Mouse (Mus musculus) hindbrain, embryonic 10.5 days (tissue): ENCODE measurements around the gene Zfp119b. TPM values are rescaled to one million over a fixed set of nuclear protein-coding genes. Genes with fewer than 3 reads are reported as not detected.

ENCODE experiments used
- DNase-seq: peaks from one replicate; pipeline ENCODE4 v3.0.0-alpha.2; 2017; ENCODE audit warnings: low spot score
- H3K27ac ChIP-seq: fragments of 300-500 bp; sonication (generic); 2 replicates; pipeline ENCODE4 v1.5.1; 2016; ENCODE audit warnings: mild to moderate bottlenecking, moderate library complexity
- H3K27me3 ChIP-seq: fragments of 300-500 bp; sonication (generic); 2 replicates; pipeline ENCODE4 v1.6.1; 2016; ENCODE audit warnings: mild to moderate bottlenecking; ENCODE audit not compliant: poor library complexity, insufficient read depth, severe bottlenecking
- H3K36me3 ChIP-seq: fragments of 300-500 bp; sonication (generic); 2 replicates; pipeline ENCODE4 v1.6.1; 2016; ENCODE audit warnings: mild to moderate bottlenecking, moderate library complexity
- H3K4me1 ChIP-seq: fragments of 300-500 bp; sonication (generic); replicated peaks from 2 replicates; pipeline ENCODE4 v1.6.1; 2016; ENCODE audit warnings: mild to moderate bottlenecking
- H3K4me3 ChIP-seq: fragments of 300-500 bp; sonication (generic); 2 replicates; pipeline ENCODE4 v1.5.1; 2016; ENCODE audit warnings: mild to moderate bottlenecking, moderate library complexity
- H3K9me3 ChIP-seq: fragments of 300-500 bp; sonication (generic); 2 replicates; pipeline ENCODE4 v1.6.1; 2016; ENCODE audit warnings: mild to moderate bottlenecking, moderate library complexity
- WGBS: fragments of 180-500 bp; shearing (Covaris S2); methylation state at CpG from one replicate; pipeline ENCODE4 v1.1.7; 2016; 5-methylcytosine and 5-hydroxymethylcytosine counted together
- polyA plus RNA-seq: library from polyadenylated mRNA; unstranded; fragments of >200 nt; fragmentation: Nextera tagmentation; extraction: Ambion mirVana; gene quantifications from 2 replicates; pipeline ENCODE4 v1.2.1, GENCODE M21; 2016

Gene Zfp119b
- polyA plus RNA-seq, result 4.6 and 5.6 TPM in 2 replicates

GRCm38 (mm10) chr17:55949400-55949799, at the start of gene Zfp119b:
Gene Zfp119b (minus strand): TSS chr17:55949500.
- H3K36me3 ChIP-seq, result no peaks in the 10 kb centered on the region
- 88% methylated on average over 2 of the region's 2 CpGs for WGBS
- no peak within 1 kb of the TSS for H3K27ac ChIP-seq
- no peak within 1 kb of the TSS for H3K4me3 ChIP-seq
- H3K27me3 ChIP-seq, result peaks cover 3% of the 10 kb centered on the region
- no peaks in the 10 kb centered on the region for H3K9me3 ChIP-seq
- DNase-seq, result no peak
- peaks cover 9% of the 10 kb centered on the region for H3K4me1 ChIP-seq

GRCm38 (mm10) chr17:55996007-55996406, 46.7 kb upstream of the Zfp119b start:
- no peak overlapping the region for H3K27ac ChIP-seq
- H3K4me1 ChIP-seq, result peaks cover 11% of the 10 kb centered on the region
- no peak overlapping the region for H3K4me3 ChIP-seq
- peaks cover 64% of the 10 kb centered on the region for H3K36me3 ChIP-seq
- DNase-seq, result no peak
- no peaks in the 10 kb centered on the region for H3K9me3 ChIP-seq
- WGBS, result 91% methylated on average over 15 of the region's 15 CpGs
- H3K27me3 ChIP-seq, result peaks cover 17% of the 10 kb centered on the region

- Histone ChIP-seq H3K27me3 (no peaks in the 10 kb centered on the region), H3K4me1 (peaks cover 16% of the 10 kb centered on the region), H3K9me3 (no peaks in the 10 kb centered on the region), H3K4me3 (no peak overlapping the region), H3K36me3 (peaks cover 61% of the 10 kb centered on the region), H3K27ac (no peak overlapping the region)
- no peak for DNase-seq
- WGBS, result 85% methylated on average over 8 of the region's 8 CpGs
Measured at GRCm38 (mm10) chr17:55990278-55990898, 41.1 kb upstream of the Zfp119b start.

- Histone ChIP-seq H3K27ac (peak within 1 kb of the TSS; percentile 89), H3K27me3 (no peaks in the 10 kb centered on the region), H3K4me1 (peaks cover 16% of the 10 kb centered on the region), H3K4me3 (peak within 1 kb of the TSS; percentile 77), H3K9me3 (no peaks in the 10 kb centered on the region), H3K36me3 (peaks cover 25% of the 10 kb centered on the region)
- WGBS, result 9% methylated on average over 35 of the region's 35 CpGs
- peak; percentile 84 for DNase-seq
Measured at GRCm38 (mm10) chr17:55986030-55986961, 37.0 kb upstream of the Zfp119b start, which contains the start of gene Fsd1. Gene Fsd1 (plus strand): TSS chr17:55986509.

GRCm38 (mm10) chr17:55977301-55977700, 28.0 kb upstream of the Zfp119b start:
- WGBS, result 64% methylated on average over 3 of the region's 3 CpGs
- peak overlapping the region; percentile 35; the same call in 1 of the 2 replicates for H3K27ac ChIP-seq

GRCm38 (mm10) chr17:55976255-55976862, 27.1 kb upstream of the Zfp119b start:
- DNase-seq, result peak; percentile 78
- Histone ChIP-seq H3K27ac (peak overlapping the region; percentile 66), H3K36me3 (peaks cover 33% of the 10 kb centered on the region), H3K27me3 (peaks cover 10% of the 10 kb centered on the region; the same call in 1 of the 2 replicates), H3K4me1 (peaks cover 28% of the 10 kb centered on the region), H3K4me3 (no peak overlapping the region), H3K9me3 (no peaks in the 10 kb centered on the region)
- 16% methylated on average over 13 of the region's 13 CpGs for WGBS

More at GRCm38 (mm10) chr17:55977301-55977700, 28.0 kb upstream of the Zfp119b start:
- peaks cover 23% of the 10 kb centered on the region for H3K4me1 ChIP-seq
- peaks cover 33% of the 10 kb centered on the region for H3K36me3 ChIP-seq
- peaks cover 5% of the 10 kb centered on the region; the same call in 1 of the 2 replicates for H3K27me3 ChIP-seq
- H3K9me3 ChIP-seq, result no peaks in the 10 kb centered on the region
- DNase-seq, result no peak
- H3K4me3 ChIP-seq, result no peak overlapping the region

- 24% methylated on average over 22 of the region's 22 CpGs for WGBS
- peaks cover 58% of the 10 kb centered on the region for H3K4me1 ChIP-seq
- DNase-seq, result no peak
- no peaks in the 10 kb centered on the region for H3K9me3 ChIP-seq
- peak overlapping the region; percentile 77 for H3K4me3 ChIP-seq
- H3K27ac ChIP-seq, result peak overlapping the region; percentile 96
- peaks cover 54% of the 10 kb centered on the region for H3K36me3 ChIP-seq
- H3K27me3 ChIP-seq, result peaks cover 17% of the 10 kb centered on the region
Measured at GRCm38 (mm10) chr17:55971453-55971852, 22.2 kb upstream of the Zfp119b start.

- Histone ChIP-seq H3K27me3 (peaks cover 17% of the 10 kb centered on the region), H3K9me3 (no peaks in the 10 kb centered on the region), H3K36me3 (peaks cover 63% of the 10 kb centered on the region), H3K4me1 (peaks cover 52% of the 10 kb centered on the region), H3K27ac (peak within 1 kb of the TSS; percentile 96), H3K4me3 (peak within 1 kb of the TSS; percentile 77)
- 8% methylated on average over 55 of the region's 55 CpGs for WGBS
- DNase-seq, result peak; percentile 88
Measured at GRCm38 (mm10) chr17:55969966-55970891, 20.9 kb upstream of the Zfp119b start, which contains the start of gene Shd. Gene Shd (plus strand): TSS chr17:55970467.

- Histone ChIP-seq H3K4me3 (peak overlapping the region; percentile 77), H3K9me3 (no peaks in the 10 kb centered on the region), H3K27ac (peak overlapping the region; percentile 96), H3K36me3 (peaks cover 63% of the 10 kb centered on the region), H3K4me1 (peaks cover 52% of the 10 kb centered on the region), H3K27me3 (peaks cover 17% of the 10 kb centered on the region)
- DNase-seq, result peak; percentile 79
- 34% methylated on average over 14 of the region's 14 CpGs for WGBS
Measured at GRCm38 (mm10) chr17:55969560-55969959, 20.3 kb upstream of the Zfp119b start.

- Histone ChIP-seq H3K9me3 (no peaks in the 10 kb centered on the region), H3K27ac (peak overlapping the region; percentile 96), H3K4me1 (peaks cover 52% of the 10 kb centered on the region), H3K4me3 (no peak overlapping the region), H3K27me3 (peaks cover 17% of the 10 kb centered on the region), H3K36me3 (peaks cover 63% of the 10 kb centered on the region)
- DNase-seq, result peak; percentile 23
- WGBS, result 53% methylated on average over 7 of the region's 7 CpGs
Measured at GRCm38 (mm10) chr17:55968210-55968609, 18.9 kb upstream of the Zfp119b start.

- Histone ChIP-seq H3K36me3 (peaks cover 61% of the 10 kb centered on the region), H3K27me3 (peaks cover 17% of the 10 kb centered on the region), H3K4me3 (no peak overlapping the region), H3K27ac (0 out of 2 replicates have a peak overlapping the region, but pooled peaks have one; percentile 96), H3K4me1 (peaks cover 48% of the 10 kb centered on the region), H3K9me3 (no peaks in the 10 kb centered on the region)
- 94% methylated on average over 4 of the region's 4 CpGs for WGBS
- DNase-seq, result no peak
Measured at GRCm38 (mm10) chr17:55967186-55967585, 17.9 kb upstream of the Zfp119b start.
